Mouse (Mus musculus): ENCODE measurements at regions not wholly inside any gene's neighbourhood (a gene's known extent, or its start where the extent isn't known, plus 50 kb on each side); places are given as distances from the start of the nearest gene placed in this dataset.

DNA sequence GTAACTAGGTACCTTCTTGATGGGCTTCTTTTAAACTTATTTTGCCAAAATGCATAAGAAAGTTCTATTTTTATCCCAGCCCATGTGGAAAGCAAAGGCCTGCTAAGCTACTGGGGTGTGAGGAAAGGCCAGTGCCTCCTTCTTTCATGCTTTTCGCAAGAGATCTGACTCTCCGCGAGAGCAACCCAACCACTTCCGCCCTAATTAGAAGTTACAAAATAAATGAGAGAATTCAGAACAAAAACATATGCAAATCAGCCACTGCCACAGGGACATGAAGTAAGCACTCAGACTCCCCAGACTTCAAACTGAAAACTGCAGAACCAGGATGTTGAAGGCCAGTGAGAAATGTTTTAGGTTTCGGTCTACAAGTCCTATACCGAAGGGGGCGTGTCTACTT is 91.4 kb downstream of the Edn1 start:
- no peak overlapping the region for H3K9ac ChIP-seq (ENCODE audit: low read depth, low read length)
- 93% methylated on average over 7 of the region's 7 CpGs for WGBS
- H3K27ac ChIP-seq (ENCODE audit: low read depth, low read length): no peak overlapping the region
- no peak overlapping the region for H3K4me2 ChIP-seq (ENCODE audit: low read length)
- no peaks in the 10 kb centered on the region for H3K27me3 ChIP-seq (replicated peaks; ENCODE audit: control insufficient read depth, insufficient read depth, low read length)
- H3K4me1 ChIP-seq (ENCODE audit: control insufficient read depth, insufficient read depth, low read depth, low read length): no peaks in the 10 kb centered on the region
- no peak overlapping the region for H3K4me3 ChIP-seq (ENCODE audit: low read length)
- no peaks in the 10 kb centered on the region for H3K9me3 ChIP-seq (ENCODE audit: control insufficient read depth, low read length)
- no peaks in the 10 kb centered on the region for H3K36me3 ChIP-seq (ENCODE audit: control insufficient read depth, insufficient read depth, low read length)
- ATAC-seq: no peak

DNA sequence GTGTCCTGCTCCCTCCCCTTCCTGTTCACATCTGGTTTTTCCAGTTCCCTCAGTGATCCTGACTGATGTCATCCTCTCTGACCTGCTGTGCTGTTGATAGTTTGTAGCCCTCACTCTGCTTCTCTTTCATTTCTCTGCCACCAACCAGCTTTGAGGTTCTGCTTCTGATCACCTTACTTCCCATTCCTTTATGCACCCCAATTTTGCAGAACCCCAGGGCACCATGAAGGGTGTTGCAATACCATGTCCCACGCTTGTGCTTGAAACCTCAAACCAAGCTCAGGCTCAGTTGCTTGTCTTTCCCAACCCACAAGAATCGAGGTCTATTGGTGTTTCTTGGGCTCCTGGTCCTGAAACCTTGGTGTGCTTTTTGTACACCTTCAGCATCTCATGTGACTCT is 93.3 kb downstream of the Edn1 start:
- no peak overlapping the region for H3K9ac ChIP-seq (ENCODE audit: low read depth, low read length)
- no peaks in the 10 kb centered on the region for H3K27me3 ChIP-seq (replicated peaks; ENCODE audit: control insufficient read depth, insufficient read depth, low read length)
- ATAC-seq: no peak
- no peaks in the 10 kb centered on the region for H3K9me3 ChIP-seq (ENCODE audit: control insufficient read depth, low read length)
- no peak overlapping the region for H3K27ac ChIP-seq (ENCODE audit: low read depth, low read length)
- WGBS: 75% methylated on average over 2 of the region's 2 CpGs
- H3K4me3 ChIP-seq (ENCODE audit: low read length): no peak overlapping the region
- H3K36me3 ChIP-seq (ENCODE audit: control insufficient read depth, insufficient read depth, low read length): no peaks in the 10 kb centered on the region
- H3K4me1 ChIP-seq (ENCODE audit: control insufficient read depth, insufficient read depth, low read depth, low read length): no peaks in the 10 kb centered on the region
- no peak overlapping the region for H3K4me2 ChIP-seq (ENCODE audit: low read length)

DNA sequence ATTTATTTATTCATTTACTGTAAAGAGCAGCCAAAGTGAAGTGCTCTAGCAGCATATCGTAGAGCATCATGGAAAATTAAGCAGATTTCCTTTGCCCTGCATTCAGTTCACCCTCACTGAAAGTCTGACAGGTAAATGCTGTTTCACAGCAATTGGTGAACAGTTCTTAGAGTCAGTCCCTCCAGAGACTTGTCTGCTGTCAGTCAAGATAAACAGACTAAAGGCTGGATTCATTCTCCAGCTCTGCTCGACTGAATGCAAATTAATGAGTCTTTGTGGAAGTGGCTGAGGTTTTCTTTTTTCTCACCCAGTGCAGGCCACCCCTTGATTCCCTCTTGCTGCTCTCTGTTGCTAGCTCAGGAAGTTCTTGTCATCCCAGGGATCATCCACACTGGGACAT is 100.2 kb downstream of the Edn1 start:
- Histone ChIP-seq H3K27ac (ENCODE audit: low read depth, low read length) (no peak overlapping the region), H3K9ac (ENCODE audit: low read depth, low read length) (no peak overlapping the region), H3K36me3 (ENCODE audit: control insufficient read depth, insufficient read depth, low read length) (no peaks in the 10 kb centered on the region), H3K4me2 (ENCODE audit: low read length) (no peak overlapping the region), H3K4me1 (ENCODE audit: control insufficient read depth, insufficient read depth, low read depth, low read length) (peaks cover 3% of the 10 kb centered on the region; the same call in 1 of the 2 replicates), H3K4me3 (ENCODE audit: low read length) (no peak overlapping the region), H3K27me3 (replicated peaks; ENCODE audit: control insufficient read depth, insufficient read depth, low read length) (no peaks in the 10 kb centered on the region), H3K9me3 (ENCODE audit: control insufficient read depth, low read length) (no peaks in the 10 kb centered on the region)
- no peak for ATAC-seq
- 24% methylated on average over 2 of the region's 2 CpGs for WGBS

DNA sequence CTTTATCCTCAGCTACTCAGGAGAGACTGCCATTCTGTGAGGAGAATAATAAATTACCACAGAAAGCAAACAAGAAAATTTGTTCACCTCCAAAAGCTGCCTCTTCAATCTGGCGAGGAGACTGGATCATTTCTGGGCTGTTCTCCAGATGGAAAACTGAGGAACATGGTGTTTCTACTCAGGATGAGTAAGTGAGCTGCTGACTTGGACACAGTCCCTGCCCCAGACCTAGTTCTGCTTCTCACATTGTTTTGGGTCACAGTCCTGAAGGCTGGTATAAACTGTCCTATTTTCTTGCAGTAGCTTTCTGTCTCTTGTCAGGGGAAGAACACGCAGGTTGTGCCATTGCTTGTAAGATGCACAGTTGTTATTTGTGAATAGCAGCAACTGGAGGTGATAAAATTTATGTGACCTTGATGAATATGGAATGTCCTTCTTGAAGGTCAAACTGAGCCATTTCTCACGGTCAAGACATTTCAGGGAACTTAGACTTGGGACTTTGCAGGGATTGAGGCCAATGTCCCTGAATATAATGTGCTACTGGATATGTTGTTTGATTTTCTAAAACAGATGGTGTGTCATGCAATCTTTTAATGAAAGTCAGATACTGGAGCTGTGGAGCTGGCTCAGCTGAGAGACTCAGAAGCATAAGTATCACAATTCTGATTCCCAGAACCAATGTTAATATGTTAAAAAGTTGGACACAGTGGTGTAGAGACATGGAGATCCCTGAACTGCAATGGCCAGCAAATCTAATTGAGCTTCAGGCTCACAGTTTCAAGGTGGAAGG is 102.2 kb downstream of the Edn1 start:
- WGBS: 81% methylated on average over 3 of the region's 3 CpGs
- H3K36me3 ChIP-seq (ENCODE audit: control insufficient read depth, insufficient read depth, low read length): no peaks in the 10 kb centered on the region
- H3K4me1 ChIP-seq (ENCODE audit: control insufficient read depth, insufficient read depth, low read depth, low read length): peaks cover 3% of the 10 kb centered on the region; the same call in 1 of the 2 replicates
- no peak for ATAC-seq
- H3K9me3 ChIP-seq (ENCODE audit: control insufficient read depth, low read length): no peaks in the 10 kb centered on the region
- no peak overlapping the region for H3K4me2 ChIP-seq (ENCODE audit: low read length)
- H3K4me3 ChIP-seq (ENCODE audit: low read length): no peak overlapping the region
- no peaks in the 10 kb centered on the region for H3K27me3 ChIP-seq (replicated peaks; ENCODE audit: control insufficient read depth, insufficient read depth, low read length)
- no peak overlapping the region for H3K9ac ChIP-seq (ENCODE audit: low read depth, low read length)
- no peak overlapping the region for H3K27ac ChIP-seq (ENCODE audit: low read depth, low read length)

DNA sequence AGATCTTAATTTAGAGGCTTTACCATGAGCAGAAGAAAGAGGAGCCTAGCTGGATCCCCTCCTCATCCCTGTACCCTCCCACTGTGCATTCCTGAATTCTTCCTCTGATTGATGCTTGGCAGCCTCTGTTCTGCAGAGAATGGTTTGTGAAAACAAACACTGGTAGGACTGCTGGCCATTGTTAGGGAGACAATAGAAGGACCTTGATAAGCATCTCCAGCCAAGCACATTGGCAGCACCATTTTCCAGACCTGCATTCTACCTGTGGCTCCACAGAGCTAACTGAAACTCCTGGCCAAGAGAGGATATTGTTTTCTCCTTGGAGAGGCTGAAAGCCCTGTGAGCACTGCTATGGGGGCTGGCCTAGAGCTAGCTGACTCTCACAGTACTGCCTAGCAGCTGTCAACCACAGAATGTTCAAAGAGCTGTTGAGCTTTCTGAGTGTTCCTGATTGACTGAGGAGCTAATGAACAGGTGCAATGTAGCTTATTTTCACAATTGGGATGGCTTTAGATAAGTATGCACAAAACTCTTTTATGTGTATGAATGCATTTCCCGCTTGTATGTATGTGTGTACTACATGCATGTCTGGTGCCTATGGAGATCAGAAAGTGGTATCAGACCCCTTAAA is 111.5 kb downstream of the Edn1 start:
- no peaks in the 10 kb centered on the region for H3K27me3 ChIP-seq (replicated peaks; ENCODE audit: control insufficient read depth, insufficient read depth, low read length)
- no peaks in the 10 kb centered on the region for H3K36me3 ChIP-seq (ENCODE audit: control insufficient read depth, insufficient read depth, low read length)
- H3K9me3 ChIP-seq (ENCODE audit: control insufficient read depth, low read length): no peaks in the 10 kb centered on the region
- WGBS: 96% methylated on average over 1 of the region's 1 CpGs
- ATAC-seq: no peak
- no peaks in the 10 kb centered on the region for H3K4me1 ChIP-seq (ENCODE audit: control insufficient read depth, insufficient read depth, low read depth, low read length)
- H3K27ac ChIP-seq (ENCODE audit: low read depth, low read length): no peak overlapping the region
- H3K4me2 ChIP-seq (ENCODE audit: low read length): no peak overlapping the region
- no peak overlapping the region for H3K4me3 ChIP-seq (ENCODE audit: low read length)
- no peak overlapping the region for H3K9ac ChIP-seq (ENCODE audit: low read depth, low read length)

DNA sequence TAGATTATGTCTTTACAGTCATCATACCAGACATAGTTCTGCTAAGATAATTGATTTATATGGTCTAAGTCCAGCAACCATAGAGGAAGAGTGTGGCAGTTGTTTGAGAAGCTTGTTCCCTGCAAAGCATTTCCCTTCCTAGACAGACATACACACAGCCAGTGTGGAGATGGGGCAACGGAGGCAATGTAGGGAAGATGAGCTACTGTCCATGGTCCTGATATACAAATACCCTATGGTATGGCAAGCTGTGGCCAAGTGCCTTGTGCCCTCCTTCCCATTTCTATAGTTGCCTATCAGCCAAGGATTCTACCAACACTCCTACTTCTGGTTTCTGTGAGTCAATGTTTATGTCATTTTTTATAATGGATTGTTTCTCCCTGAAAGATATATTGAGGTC is 145.6 kb downstream of the Edn1 start:
- WGBS: 12% methylated on average over 1 of the region's 1 CpGs

DNA sequence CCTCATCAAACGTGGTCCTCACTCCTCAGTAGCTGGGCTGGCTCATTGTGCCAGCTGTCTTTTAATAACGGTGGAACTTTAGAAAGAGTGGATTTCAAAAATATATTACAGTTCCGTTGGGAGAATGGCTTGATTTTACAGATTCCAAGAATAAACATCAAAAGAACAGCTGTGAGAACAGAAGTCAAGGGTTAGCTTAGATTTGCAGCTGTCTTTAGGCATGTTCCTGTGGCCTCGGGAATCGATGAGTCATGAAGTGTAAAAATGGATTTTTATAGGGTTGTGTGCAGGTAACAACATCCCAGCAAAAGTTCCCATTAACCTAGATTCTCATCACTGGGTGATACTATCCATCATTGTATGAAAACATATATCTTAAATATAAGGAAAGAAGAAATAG is 152.4 kb downstream of the Edn1 start:
- Histone ChIP-seq H3K4me2 (ENCODE audit: low read length) (no peak overlapping the region), H3K27ac (ENCODE audit: low read depth, low read length) (no peak overlapping the region), H3K9me3 (ENCODE audit: control insufficient read depth, low read length) (no peaks in the 10 kb centered on the region), H3K27me3 (replicated peaks; ENCODE audit: control insufficient read depth, insufficient read depth, low read length) (no peaks in the 10 kb centered on the region), H3K4me1 (ENCODE audit: control insufficient read depth, insufficient read depth, low read depth, low read length) (no peaks in the 10 kb centered on the region), H3K9ac (ENCODE audit: low read depth, low read length) (no peak overlapping the region), H3K4me3 (ENCODE audit: low read length) (no peak overlapping the region), H3K36me3 (ENCODE audit: control insufficient read depth, insufficient read depth, low read length) (no peaks in the 10 kb centered on the region)
- no peak for ATAC-seq
- WGBS: 78% methylated on average over 5 of the region's 5 CpGs

More for the DNA sequence above, 145.6 kb downstream of the Edn1 start:
- Histone ChIP-seq H3K27ac (ENCODE audit: low read depth, low read length) (no peak overlapping the region), H3K4me2 (ENCODE audit: low read length) (no peak overlapping the region), H3K4me3 (ENCODE audit: low read length) (no peak overlapping the region), H3K4me1 (ENCODE audit: control insufficient read depth, insufficient read depth, low read depth, low read length) (no peaks in the 10 kb centered on the region), H3K9ac (ENCODE audit: low read depth, low read length) (no peak overlapping the region), H3K27me3 (replicated peaks; ENCODE audit: control insufficient read depth, insufficient read depth, low read length) (no peaks in the 10 kb centered on the region), H3K36me3 (ENCODE audit: control insufficient read depth, insufficient read depth, low read length) (no peaks in the 10 kb centered on the region), H3K9me3 (ENCODE audit: control insufficient read depth, low read length) (no peaks in the 10 kb centered on the region)
- ATAC-seq: no peak

DNA sequence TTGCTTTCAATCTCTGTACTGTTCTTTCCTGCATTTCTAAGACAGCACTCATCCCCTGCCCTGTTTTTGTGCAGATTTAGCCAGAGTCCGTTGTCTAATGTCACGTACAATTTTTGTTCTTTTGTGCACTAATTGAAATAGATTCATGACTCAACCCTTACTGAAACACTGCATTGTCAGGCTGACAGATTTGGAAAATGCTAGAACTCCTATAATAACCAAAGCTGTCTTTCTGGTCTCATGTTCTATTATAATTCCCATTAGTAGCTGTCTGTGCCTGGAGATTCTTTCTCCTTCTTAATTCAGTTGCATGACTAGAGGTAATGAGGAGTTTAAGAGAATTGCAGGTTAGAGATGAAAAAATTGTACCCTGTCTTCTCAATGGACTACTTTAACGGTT is 158.6 kb downstream of the Edn1 start:
- Histone ChIP-seq H3K27me3 (replicated peaks; ENCODE audit: control insufficient read depth, insufficient read depth, low read length) (no peaks in the 10 kb centered on the region), H3K9ac (ENCODE audit: low read depth, low read length) (no peak overlapping the region), H3K4me2 (ENCODE audit: low read length) (no peak overlapping the region), H3K27ac (ENCODE audit: low read depth, low read length) (no peak overlapping the region), H3K36me3 (ENCODE audit: control insufficient read depth, insufficient read depth, low read length) (no peaks in the 10 kb centered on the region), H3K4me3 (ENCODE audit: low read length) (no peak overlapping the region), H3K4me1 (ENCODE audit: control insufficient read depth, insufficient read depth, low read depth, low read length) (no peaks in the 10 kb centered on the region), H3K9me3 (ENCODE audit: control insufficient read depth, low read length) (no peaks in the 10 kb centered on the region)
- ATAC-seq: no peak
- WGBS: 71% methylated on average over 3 of the region's 3 CpGs

DNA sequence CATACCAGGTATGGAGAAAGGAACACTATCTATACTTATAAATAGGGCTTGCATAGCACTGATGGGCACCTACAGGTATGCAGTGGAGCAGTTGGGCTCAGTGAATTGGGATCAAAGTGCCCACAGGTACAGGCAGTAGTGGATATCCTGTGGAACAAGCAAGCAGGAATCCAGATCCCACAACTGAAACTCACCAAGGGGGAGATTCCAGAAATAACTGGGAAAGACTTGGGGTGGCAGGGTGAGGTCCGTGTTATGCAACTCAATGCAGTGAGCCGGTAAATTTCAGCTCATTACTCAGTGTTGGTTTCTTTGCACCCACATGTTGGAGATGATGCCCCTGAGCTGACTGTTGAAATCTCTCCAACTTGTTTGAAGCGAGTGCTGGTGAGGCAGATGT is 177.5 kb downstream of the Edn1 start:
- no peak for ATAC-seq
- H3K36me3 ChIP-seq (ENCODE audit: control insufficient read depth, insufficient read depth, low read length): no peaks in the 10 kb centered on the region
- no peaks in the 10 kb centered on the region for H3K4me1 ChIP-seq (ENCODE audit: control insufficient read depth, insufficient read depth, low read depth, low read length)
- no peaks in the 10 kb centered on the region for H3K9me3 ChIP-seq (ENCODE audit: control insufficient read depth, low read length)
- H3K9ac ChIP-seq (ENCODE audit: low read depth, low read length): no peak overlapping the region
- no peak overlapping the region for H3K4me2 ChIP-seq (ENCODE audit: low read length)
- no peaks in the 10 kb centered on the region for H3K27me3 ChIP-seq (replicated peaks; ENCODE audit: control insufficient read depth, insufficient read depth, low read length)
- WGBS: 84% methylated on average over 3 of the region's 3 CpGs
- H3K4me3 ChIP-seq (ENCODE audit: low read length): no peak overlapping the region
- no peak overlapping the region for H3K27ac ChIP-seq (ENCODE audit: low read depth, low read length)

All from hindbrain, embryonic 16.5 days (tissue).